Mouse (Mus musculus) 416B (cell line): Measurements from ENCODE around the gene Alad.

ENCODE experiments used
- DNase-seq: peaks from one replicate; pipeline ENCODE4 v3.0.0; 2011; ENCODE audit warnings: low read depth

Gene Alad

GRCm38 (mm10) chr4:62485450-62486161, 34.1 kb downstream of the Alad start:
- peak; percentile 33 for DNase-seq

- DNase-seq = peak; percentile 67
Observed at GRCm38 (mm10) chr4:62484928-62485327, 34.8 kb downstream of the Alad start.

GRCm38 (mm10) chr4:62480709-62481605, 38.8 kb downstream of the Alad start:
- DNase-seq = peak; percentile 98

GRCm38 (mm10) chr4:62479937-62480708, 39.6 kb downstream of the Alad start, which contains the start of gene Bspry:
Gene Bspry, plus strand, starts transcription at chr4:62480053.
- peak; percentile 77 for DNase-seq

GRCm38 (mm10) chr4:62479593-62479936, 40.2 kb downstream of the Alad start:
- DNase-seq = peak; percentile 84

- no peak for DNase-seq
Observed at GRCm38 (mm10) chr4:62477542-62478244, 42.0 kb downstream of the Alad start.

GRCm38 (mm10) chr4:62475793-62476192, 43.9 kb downstream of the Alad start:
- DNase-seq = peak; percentile 37

- no peak for DNase-seq
Observed at GRCm38 (mm10) chr4:62475131-62475530, 44.6 kb downstream of the Alad start.

- no peak for DNase-seq
Observed at GRCm38 (mm10) chr4:62472071-62472470, 47.6 kb downstream of the Alad start.

- DNase-seq = no peak
Observed at GRCm38 (mm10) chr4:62470598-62471051, 49.1 kb downstream of the Alad start, which contains the start of gene Wdr31. Gene Wdr31, minus strand, starts transcription at chr4:62470896.

- peak; percentile 28 for DNase-seq
Observed at GRCm38 (mm10) chr4:62468158-62468557, 51.6 kb downstream of the Alad start.

GRCm38 (mm10) chr4:62463124-62463523, 56.6 kb downstream of the Alad start:
- no peak for DNase-seq

- no peak for DNase-seq
Observed at GRCm38 (mm10) chr4:62460348-62460747, 59.4 kb downstream of the Alad start.
